Comparison of ENCODE assay signal across 8 mouse cellular contexts in genomic region chr19:47264322-47265092, GRCm38 (mm10).
A peak's percentile ranks its signal among the peaks of the same experiment; 100 is the strongest.
DNase-seq lines count a peak whose midpoint lies in the region; ATAC-seq and TF ChIP-seq lines count a peak whose summit lies in the region.

No protein-coding gene starts in this region.

- TF ChIP-seq POLR2A in kidney, adult 2 months (IDR thresholded peaks at IDR 0.05; ENCODE audit: low read depth, low read length): no peak
- TF ChIP-seq POLR2A in myocyte (IDR thresholded peaks at IDR 0.05; ENCODE audit: insufficient read length, low read depth): peak; percentile 45

- H3K4me2 ChIP-seq in limb, embryonic 11.5 days (ENCODE audit: low read depth, severe bottlenecking): no peak overlapping the region
- no peak overlapping the region for H3K4me2 ChIP-seq in myocyte (ENCODE audit: low read depth)

- no peaks in the 10 kb centered on the region for H3K79me2 ChIP-seq in myocyte (ENCODE audit: control insufficient read depth, insufficient read depth)

- H3K4me3 ChIP-seq in kidney, adult 2 months (ENCODE audit: insufficient read depth, low read depth, low read length): no peak overlapping the region
- no peak overlapping the region for H3K4me3 ChIP-seq in limb, embryonic 11.5 days (ENCODE audit: low read depth, low read length)
- H3K4me3 ChIP-seq in myocyte: no peak overlapping the region

- H3K4me1 ChIP-seq in kidney, adult 2 months (ENCODE audit: control insufficient read depth, insufficient read depth, low read length): no peaks in the 10 kb centered on the region
- no peaks in the 10 kb centered on the region for H3K4me1 ChIP-seq in limb, embryonic 11.5 days (ENCODE audit: control insufficient read depth, insufficient read depth, low read length)

- TF ChIP-seq CTCF in kidney, adult 2 months (conservative IDR thresholded peaks at IDR 0.05; ENCODE audit: insufficient read depth, insufficient read length, low read depth, low read length): peak; percentile 95

- ATAC-seq in common myeloid progenitor, adult 5-6 weeks (replicated peaks; ENCODE audit: low read depth, poor library complexity, severe bottlenecking): peak; percentile 50; the same call in 1 of the 2 replicates
- peak; percentile 58; the same call in 1 of the 2 replicates for ATAC-seq in limb, embryonic 11.5 days (ENCODE audit: insufficient number of reproducible peaks, low FRiP score, low TSS enrichment, low read depth)

- no peak overlapping the region for H3K9ac ChIP-seq in limb, embryonic 11.5 days (ENCODE audit: low read length)

- H3ac ChIP-seq in myocyte (ENCODE audit: control insufficient read depth, insufficient read length): no peak overlapping the region

- peak; percentile 91 for DNase-seq in 3T3-L1 (ENCODE audit: low read depth, low spot score)
- peak; percentile 5 for DNase-seq in T-cell, adult 2 months (ENCODE audit: low spot score)
- DNase-seq in gastrocnemius, postnatal 36 days: peak; percentile 59 to 68
- peak; percentile 73 for DNase-seq in kidney, adult 2 months
- peak; percentile 86 for DNase-seq in limb, embryonic 11.5 days (ENCODE audit: low spot score)
- DNase-seq in testis, postnatal 10 days (ENCODE audit: low spot score): peak; percentile 88

- no peaks in the 10 kb centered on the region for H3K27me3 ChIP-seq in kidney, adult 2 months (replicated peaks; ENCODE audit: control insufficient read depth, insufficient read depth, low read length)
- H3K27me3 ChIP-seq in limb, embryonic 11.5 days (ENCODE audit: control insufficient read depth, insufficient read depth, low read length): no peaks in the 10 kb centered on the region
- H3K27me3 ChIP-seq in myocyte (ENCODE audit: control insufficient read depth, insufficient read depth, insufficient read length): no peaks in the 10 kb centered on the region

- H3K9me3 ChIP-seq in limb, embryonic 11.5 days (ENCODE audit: control insufficient read depth, low read length): no peaks in the 10 kb centered on the region

- WGBS in kidney, adult 2 months: 51% methylated on average over 11 of the region's 11 CpGs
- WGBS in limb, embryonic 11.5 days: 45% methylated on average over 11 of the region's 11 CpGs

- H3K27ac ChIP-seq in kidney, adult 2 months (ENCODE audit: insufficient read depth, low read depth, low read length): no peak overlapping the region
- no peak overlapping the region for H3K27ac ChIP-seq in limb, embryonic 11.5 days (replicated peaks; ENCODE audit: low read depth, low read length)

- intact Hi-C loops in gastrocnemius, postnatal 36 days (cut with DNase I): loop anchor here (1.0 to 5.0 kb wide), 2 partner anchors 74 to 213 kb away; no protein-coding TSS in a partner anchor

- no peaks in the 10 kb centered on the region for H3K36me3 ChIP-seq in kidney, adult 2 months (ENCODE audit: control insufficient read depth, insufficient read depth, low read length)
- H3K36me3 ChIP-seq in limb, embryonic 11.5 days (ENCODE audit: control insufficient read depth, insufficient read depth, low read length): peaks cover 13% of the 10 kb centered on the region
- H3K36me3 ChIP-seq in myocyte (ENCODE audit: control insufficient read depth, insufficient read depth): peaks cover 9% of the 10 kb centered on the region

TF ChIP-seq in myocyte, 11 proteins besides CTCF, POLR2A, EP300 and RAD21:
- TF ChIP-seq MYOD1 (IDR thresholded peaks at IDR 0.05; ENCODE audit: control insufficient read depth in 1 of 3, insufficient read length in 2 of 3, low read depth in 2 of 3) (no peak), POLR2AphosphoS2 (IDR thresholded peaks at IDR 0.05; ENCODE audit: insufficient read length, low read depth) (peak; percentile 74)

Comparison
In these comparisons a context has a peak if more than half of its experiments do, and no peak if none do; other contexts are left out.
1. DNase-seq: peak in every context shown above with its lines; median percentile 91 in 3T3-L1; 88 in testis, postnatal 10 days; 86 in limb, embryonic 11.5 days; 73 in kidney, adult 2 months; 64 in gastrocnemius, postnatal 36 days; 5 in T-cell, adult 2 months.